Mouse (Mus musculus): ENCODE measurements around the gene F8. TPM values are rescaled to one million over a fixed set of nuclear protein-coding genes. Genes with fewer than 3 reads are reported as not detected.

The F8 gene
- total RNA-seq, 2 experiments from 2014 or later = 6.3 to 8.5 TPM

GRCm38 (mm10) chrX:75148414-75148813 lies 234.0 kb downstream of the F8 start:
- no peak for ATAC-seq (replicated peaks; ENCODE audit: low FRiP score, poor library complexity, severe bottlenecking)

- ATAC-seq (replicated peaks; ENCODE audit: low FRiP score, poor library complexity, severe bottlenecking) = peak; percentile 96
Measured at GRCm38 (mm10) chrX:75143124-75143555, 239.3 kb downstream of the F8 start.

DNA sequence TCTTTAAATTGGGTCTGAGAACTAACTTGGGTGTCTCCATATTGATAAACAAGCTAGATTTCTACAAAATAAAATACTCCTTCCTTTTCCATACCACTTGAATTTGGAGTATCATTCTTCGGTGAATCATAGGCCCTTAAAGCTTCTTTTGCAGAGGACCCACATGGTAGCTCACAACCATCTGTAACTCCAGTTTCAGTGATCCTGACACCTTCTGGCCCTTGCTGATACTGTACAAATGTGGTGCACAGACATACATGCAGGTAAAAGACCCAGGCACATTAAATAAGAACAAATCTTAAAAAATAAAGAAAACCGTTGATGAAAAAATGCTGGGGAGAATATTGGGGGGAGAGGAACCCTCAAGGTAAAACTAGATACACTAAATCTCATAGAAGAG lies 244.2 kb downstream of the F8 start:
- no peak for ATAC-seq (replicated peaks; ENCODE audit: low FRiP score, poor library complexity, severe bottlenecking)

DNA sequence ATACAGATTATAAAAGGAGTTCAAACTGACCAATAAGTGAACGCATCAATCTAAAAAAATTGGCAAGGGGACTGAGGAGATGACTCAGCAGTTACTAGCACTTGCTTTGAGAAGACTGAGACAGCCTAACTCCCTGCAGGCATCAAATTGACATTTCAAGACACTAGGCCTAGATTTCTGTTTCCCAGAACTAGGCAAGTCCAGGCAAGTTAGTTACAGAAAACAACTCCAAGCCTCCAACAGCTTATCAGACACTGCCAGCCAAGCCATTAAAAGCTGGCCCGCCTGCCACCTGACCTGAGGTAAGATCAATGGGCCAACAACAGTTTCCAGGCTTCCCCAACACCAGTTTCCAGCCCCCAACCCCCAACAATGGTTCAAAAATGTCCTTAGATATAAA lies 244.7 kb downstream of the F8 start:
- peak; percentile 96 for ATAC-seq (replicated peaks; ENCODE audit: low FRiP score, poor library complexity, severe bottlenecking)

GRCm38 (mm10) chrX:75136938-75137337 lies 245.5 kb downstream of the F8 start:
- no peak for ATAC-seq (replicated peaks; ENCODE audit: low FRiP score, poor library complexity, severe bottlenecking)

DNA sequence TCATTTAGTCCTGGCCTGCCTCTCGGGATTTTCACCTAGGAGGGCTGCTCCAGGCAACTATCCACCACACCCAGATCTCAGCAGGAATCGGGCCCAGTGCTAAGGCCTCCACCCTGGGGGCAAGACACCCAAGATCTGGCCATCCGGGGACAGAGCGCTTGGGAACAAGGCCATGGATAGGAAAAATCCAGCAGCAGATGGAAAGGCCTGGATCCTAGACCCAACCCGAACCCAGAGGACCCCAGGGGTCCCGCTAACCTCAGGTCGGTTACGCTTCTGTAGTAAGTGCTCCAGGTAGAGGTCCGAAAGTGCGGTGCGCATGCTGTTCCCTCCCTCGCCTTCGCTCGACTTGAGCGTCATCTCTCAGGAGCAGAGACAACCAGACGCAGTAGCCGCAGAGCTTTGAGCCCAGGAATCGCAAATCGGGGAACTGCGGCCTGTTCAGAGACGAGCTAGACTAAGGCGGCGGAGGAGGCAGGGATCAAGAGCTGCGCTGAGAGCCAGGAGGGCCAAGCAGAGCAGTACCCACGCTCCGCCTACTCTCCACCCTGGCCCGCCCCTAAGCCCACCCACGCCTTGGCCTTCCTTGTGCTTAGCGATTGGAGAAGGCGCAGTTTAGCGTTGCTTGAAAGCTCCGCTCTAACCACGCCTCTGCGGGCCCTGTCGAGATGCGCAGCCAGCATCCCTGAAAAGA lies 251.8 kb downstream of the F8 start, which contains the start of gene Mpp1:
Mpp1 (minus strand) TSS at position 550 of the 694 bp plus-strand sequence.
- peak; percentile 94 for ATAC-seq (replicated peaks; ENCODE audit: low FRiP score, poor library complexity, severe bottlenecking)

- peak; percentile 75 for ATAC-seq (replicated peaks; ENCODE audit: low FRiP score, poor library complexity, severe bottlenecking)
Measured at GRCm38 (mm10) chrX:75129474-75129873, 252.9 kb downstream of the F8 start.

GRCm38 (mm10) chrX:75128333-75128980 lies 254.0 kb downstream of the F8 start:
- ATAC-seq (replicated peaks; ENCODE audit: low FRiP score, poor library complexity, severe bottlenecking) = no peak

DNA sequence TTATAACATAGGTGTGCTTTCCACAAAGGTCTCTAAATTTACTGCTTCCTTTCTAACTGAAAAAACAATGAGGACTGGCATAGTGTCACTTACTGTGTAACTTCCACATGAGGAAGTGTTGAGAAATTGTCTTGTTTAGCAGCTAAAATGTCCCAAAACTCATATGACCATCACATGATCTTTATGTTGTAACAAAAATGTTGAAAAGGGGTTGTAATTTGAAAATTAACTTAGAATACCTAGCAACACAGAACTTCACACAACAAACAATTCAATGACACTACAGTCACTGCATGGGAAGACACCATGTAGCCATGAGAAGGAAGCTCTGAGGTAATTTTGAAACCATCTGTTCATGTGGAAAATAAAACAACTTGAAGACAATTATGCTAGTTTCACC lies 255.5 kb downstream of the F8 start:
- no peak for ATAC-seq (replicated peaks; ENCODE audit: low FRiP score, poor library complexity, severe bottlenecking)

DNA sequence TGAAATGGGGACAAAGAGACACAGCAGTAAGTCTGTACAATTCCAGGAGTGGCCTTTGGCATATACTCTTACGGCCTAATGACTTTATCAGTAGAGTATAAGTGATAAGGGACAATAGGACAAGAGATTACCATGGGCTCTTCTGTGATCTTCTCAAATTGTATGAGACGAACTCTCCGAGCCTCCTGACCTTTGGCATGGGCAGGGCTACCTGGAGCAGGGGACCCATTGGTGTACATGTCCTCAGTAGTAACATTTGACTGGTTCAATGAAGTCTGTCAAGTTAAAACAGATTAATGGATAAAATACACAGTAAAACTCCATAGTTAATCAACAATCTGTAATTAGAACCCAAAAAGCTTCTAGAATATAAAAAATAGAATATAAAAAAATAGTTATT lies 256.8 kb downstream of the F8 start:
- no peak for ATAC-seq (replicated peaks; ENCODE audit: low FRiP score, poor library complexity, severe bottlenecking)

Other genes with a start within 250 kb of the F8 start
- gene Smim9, start 218.8 kb downstream of the F8 start, total RNA-seq (2015; ENCODE audit: low replicate concordance) = not detected in 2 replicates
- gene Smim9, start 218.8 kb downstream of the F8 start, total RNA-seq (2017; ENCODE audit: low replicate concordance) = not detected in 2 replicates
- 26.8 and 30.3 TPM in 2 replicates for gene Fundc2, start 216 bp downstream of the F8 start, total RNA-seq (2015; ENCODE audit: low replicate concordance)
- 33.5 and 39.8 TPM in 2 replicates for gene Fundc2, start 216 bp downstream of the F8 start, total RNA-seq (2017; ENCODE audit: low replicate concordance)
- gene Cmc4, start 34.0 kb upstream of the F8 start, total RNA-seq (2015; ENCODE audit: low replicate concordance) = 71.7 and 83.4 TPM in 2 replicates
- 25.9 and 54.6 TPM in 2 replicates for gene Cmc4, start 34.0 kb upstream of the F8 start, total RNA-seq (2017; ENCODE audit: low replicate concordance)
- 27.4 and 32.7 TPM in 2 replicates for gene Mtcp1, start 34.0 kb upstream of the F8 start, total RNA-seq (2015; ENCODE audit: low replicate concordance)
- 62.5 and 68.3 TPM in 2 replicates for gene Mtcp1, start 34.0 kb upstream of the F8 start, total RNA-seq (2017; ENCODE audit: low replicate concordance)
- 27.4 and 53.7 TPM in 2 replicates for gene Brcc3, start 34.0 kb upstream of the F8 start, total RNA-seq (2015; ENCODE audit: low replicate concordance)
- 35.6 and 43.5 TPM in 2 replicates for gene Brcc3, start 34.0 kb upstream of the F8 start, total RNA-seq (2017; ENCODE audit: low replicate concordance)
- gene Vbp1, start 131.7 kb upstream of the F8 start, total RNA-seq (2015; ENCODE audit: low replicate concordance) = 98.4 and 162 TPM in 2 replicates
- gene Vbp1, start 131.7 kb upstream of the F8 start, total RNA-seq (2017; ENCODE audit: low replicate concordance) = 122 and 126 TPM in 2 replicates
- gene Rab39b, start 195.6 kb upstream of the F8 start, total RNA-seq (2015; ENCODE audit: low replicate concordance) = not detected in 2 replicates
- gene Rab39b, start 195.6 kb upstream of the F8 start, total RNA-seq (2017; ENCODE audit: low replicate concordance) = not detected in 2 replicates

All from erythroid progenitor cell, adult 5-6 weeks (primary cell).